ENCODE assay signal across 9 mouse cellular contexts in the genomic region with DNA sequence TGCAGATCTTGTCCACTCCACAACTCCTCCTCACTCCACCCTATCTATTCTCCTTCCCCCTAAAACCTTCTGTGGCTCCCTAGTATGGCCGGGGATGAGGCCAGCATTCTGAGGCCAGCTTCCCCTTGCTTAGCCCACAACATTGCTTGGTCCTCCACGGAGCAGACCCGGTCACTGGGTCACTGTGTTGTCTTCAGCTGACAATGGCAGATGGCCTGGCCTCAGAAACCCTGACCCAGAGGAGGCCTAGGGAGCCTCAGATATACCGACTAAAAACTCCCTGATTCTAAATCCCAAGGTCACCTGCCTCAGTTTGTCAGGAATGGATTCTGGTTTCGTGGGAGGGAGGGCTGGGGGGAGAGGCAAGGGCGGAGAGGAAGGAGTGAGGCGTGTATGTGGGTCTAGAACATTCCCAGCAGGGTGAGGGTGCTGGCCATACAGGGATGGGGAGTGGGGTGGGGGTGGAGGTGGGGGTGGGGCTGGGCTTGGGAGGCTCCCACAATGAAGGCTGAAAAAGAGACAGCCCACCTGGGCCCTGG. TPM values are rescaled to one million over a fixed set of nuclear protein-coding genes. Genes with fewer than 3 reads are reported as not detected.
DNase-seq lines count a peak whose midpoint lies in the region; ATAC-seq and TF ChIP-seq lines count a peak whose summit lies in the region.
"Had no signal": no experiment of that assay in that cellular context is flagged by ENCODE, and none has a peak within 500 bp of the region (broad histone marks: within the 10 kb centered on the region; RNA-seq: fewer than 3 reads in every experiment).

No protein-coding gene starts in this region.

- no peaks in the 10 kb centered on the region for H3K9me3 ChIP-seq in heart, embryonic 12.5 days (replicated peaks)
- no peaks in the 10 kb centered on the region for H3K9me3 ChIP-seq in heart, postnatal 0 days (replicated peaks; ENCODE audit: control insufficient read depth, low read length)

- H3K27ac ChIP-seq in heart, embryonic 12.5 days (ENCODE audit: poor library complexity, severe bottlenecking): peak overlapping the region; percentile 93
- peak overlapping the region; percentile 75 for H3K27ac ChIP-seq in heart, postnatal 0 days (ENCODE audit: low read depth)
- peak overlapping the region; percentile 86 for H3K27ac ChIP-seq in macrophage
- H3K27ac ChIP-seq: liver, embryonic 14.5 days had no signal

- H3K4me1 ChIP-seq in heart, embryonic 12.5 days (replicated peaks): peaks cover 65% of the 10 kb centered on the region
- peaks cover 22% of the 10 kb centered on the region for H3K4me1 ChIP-seq in heart, postnatal 0 days (ENCODE audit: control insufficient read depth, insufficient read depth)

- no peak for TF ChIP-seq CTCF in heart, postnatal 0 days (IDR thresholded peaks at IDR 0.05; ENCODE audit: low read depth)

- ATAC-seq in heart, embryonic 12.5 days (ENCODE audit: insufficient number of reproducible peaks, low FRiP score): no peak
- no peak for ATAC-seq in heart, postnatal 0 days (ENCODE audit: insufficient read depth, low read depth)

- H3K4me2 ChIP-seq in heart, embryonic 12.5 days: peak overlapping the region; percentile 53
- H3K4me2 ChIP-seq in heart, postnatal 0 days (ENCODE audit: low read depth, low read length): peak overlapping the region; percentile 30; the same call in 1 of the 2 replicates

- WGBS in heart, embryonic 12.5 days: 23% methylated on average over 7 of the region's 7 CpGs
- WGBS in heart, postnatal 0 days: 35% methylated on average over 7 of the region's 7 CpGs
- 82% methylated on average over 7 of the region's 7 CpGs for WGBS in macrophage (ENCODE audit: missing documents)

- H3K27me3 ChIP-seq in heart, embryonic 12.5 days (replicated peaks): peaks cover 5% of the 10 kb centered on the region; the same call in 1 of the 2 replicates
- H3K27me3 ChIP-seq in heart, postnatal 0 days (ENCODE audit: control insufficient read depth, insufficient read depth, low read length): no peaks in the 10 kb centered on the region

- H3K4me3 ChIP-seq in heart, embryonic 12.5 days: peak overlapping the region; percentile 19; the same call in 1 of the 2 replicates
- H3K4me3 ChIP-seq in heart, postnatal 0 days (ENCODE audit: low read depth, low read length): no peak overlapping the region
- H3K4me3 ChIP-seq in macrophage (ENCODE audit: inconsistent target): no peak overlapping the region

- peaks cover 80% of the 10 kb centered on the region for H3K36me3 ChIP-seq in heart, embryonic 12.5 days
- H3K36me3 ChIP-seq in heart, postnatal 0 days (replicated peaks; ENCODE audit: control insufficient read depth, insufficient read depth, low read length): peaks cover 77% of the 10 kb centered on the region
- peaks cover 31% of the 10 kb centered on the region; the same call in 1 of the 2 replicates for H3K36me3 ChIP-seq in macrophage (ENCODE audit: inconsistent target)

- no peak for TF ChIP-seq EP300 in heart, postnatal 0 days (IDR thresholded peaks at IDR 0.05; ENCODE audit: low read depth)

- no peak for DNase-seq in heart, postnatal 4 days
- peak; percentile 57 for DNase-seq in R1 (ENCODE audit: low read depth, low spot score)
- DNase-seq in heart, postnatal 0 days (ENCODE audit: low spot score): no peak
- DNase-seq in retina, postnatal 1 day: no peak
- no peak for DNase-seq in right cerebral cortex, adult 2 months (ENCODE audit: low spot score in 2 of 2)
- no peak for DNase-seq in layer of hippocampus, adult 9-11 months

- H3K9ac ChIP-seq in heart, embryonic 12.5 days: peak overlapping the region; percentile 61
- no peak overlapping the region for H3K9ac ChIP-seq in heart, postnatal 0 days (replicated peaks; ENCODE audit: low read depth, low read length)
- H3K9ac ChIP-seq: liver, embryonic 14.5 days had no signal

- peaks cover 80% of the 10 kb centered on the region for H3K79me2 ChIP-seq in macrophage (ENCODE audit: inconsistent target)

RNA-seq across cellular contexts. Expression of a gene that starts 9.4 kb away (rescaled TPM):
- 2.9 and 4.3 TPM in 2 replicates for polyA plus RNA-seq in heart, embryonic 12.5 days (2016; fragmentation: Nextera tagmentation; extraction: Ambion mirVana)
- 1 to 10 TPM; 1.9 to 2.4 TPM for total RNA-seq in heart, postnatal 4 days (2021)
- total RNA-seq in heart, postnatal 0 days (2014; rRNA removed; ENCODE audit: low replicate concordance): 6.6 and 7.8 TPM in 2 replicates
- polyA plus RNA-seq in heart, postnatal 0 days (2015; fragmentation: Nextera tagmentation; extraction: Ambion mirVana): 3.3 and 3.8 TPM in 2 replicates
- total RNA-seq in macrophage (2018; cell fraction: chromatin; rRNA removed): 1 to 10 TPM in 19 of 26 experiments, under 1 TPM in 2, not detected in 5; 0.62 to 6.3 (median 2.6) TPM
- total RNA-seq in macrophage (2018; cell fraction: cytosol; rRNA removed): 10 to 100 TPM in 25 of 26 experiments, 1 to 10 TPM in 1; 9.7 to 17.7 (median 13.3) TPM
- total RNA-seq in macrophage (2018; cell fraction: nucleus; rRNA removed): 10 to 100 TPM in 1 of 26 experiments, 1 to 10 TPM in 25; 1.4 to 11.8 (median 5.5) TPM
- polyA plus RNA-seq in macrophage (2018): 9.6 to 21.8 TPM (median 14.6 TPM) in 3 replicates

RNA-seq across cellular contexts. Expression of a gene that starts 13.5 kb away (rescaled TPM):
- polyA plus RNA-seq in heart, embryonic 12.5 days (2016; fragmentation: Nextera tagmentation; extraction: Ambion mirVana): 1.2 and 1.8 TPM in 2 replicates
- under 1 TPM; 0.72 to 0.98 TPM for total RNA-seq in heart, postnatal 4 days (2021)
- not detected in 2 replicates for total RNA-seq in heart, postnatal 0 days (2014; rRNA removed; ENCODE audit: low replicate concordance)
- 0.45 and 0.70 TPM in 2 replicates for polyA plus RNA-seq in heart, postnatal 0 days (2015; fragmentation: Nextera tagmentation; extraction: Ambion mirVana)
- total RNA-seq in macrophage (2018; cell fraction: chromatin; rRNA removed): 1 to 10 TPM in 17 of 26 experiments, not detected in 9; 1.1 to 5.7 (median 2.3) TPM
- total RNA-seq in macrophage (2018; cell fraction: cytosol; rRNA removed): 1 to 10 TPM in 1 of 26 experiments, under 1 TPM in 7, not detected in 18; 0.22 to 1.1 (median 0.36) TPM
- 1 to 10 TPM in 9 of 26 experiments, under 1 TPM in 1, not detected in 16; 0.63 to 8.6 (median 2.8) TPM for total RNA-seq in macrophage (2018; cell fraction: nucleus; rRNA removed)
- polyA plus RNA-seq in macrophage (2018): 0.57 TPM in 1 of 3 replicates, not detected in the others

RNA-seq across cellular contexts. Expression of a gene that starts 18.0 kb away (rescaled TPM):
- polyA plus RNA-seq in heart, embryonic 12.5 days (2016; fragmentation: Nextera tagmentation; extraction: Ambion mirVana): 1.9 and 2.2 TPM in 2 replicates
- under 1 TPM; 0.55 to 0.70 TPM for total RNA-seq in heart, postnatal 4 days (2021)
- total RNA-seq in heart, postnatal 0 days (2014; rRNA removed; ENCODE audit: low replicate concordance): 0.11 TPM in 1 of 2 replicates, not detected in the other
- polyA plus RNA-seq in heart, postnatal 0 days (2015; fragmentation: Nextera tagmentation; extraction: Ambion mirVana): 0.43 and 1.1 TPM in 2 replicates
- total RNA-seq in macrophage (2018; cell fraction: chromatin; rRNA removed): 1 to 10 TPM in 22 of 26 experiments, under 1 TPM in 3, not detected in 1; 0.38 to 4.3 (median 2.4) TPM
- total RNA-seq in macrophage (2018; cell fraction: cytosol; rRNA removed): 1 to 10 TPM in 1 of 26 experiments, under 1 TPM in 25; 0.15 to 1.2 (median 0.53) TPM
- total RNA-seq in macrophage (2018; cell fraction: nucleus; rRNA removed): 1 to 10 TPM in 25 of 26 experiments, under 1 TPM in 1; 0.81 to 7.0 (median 2.7) TPM
- polyA plus RNA-seq in macrophage (2018): 0.07 to 1.0 TPM (median 0.46 TPM) in 3 replicates

RNA-seq across cellular contexts. Expression of a gene that starts 18.1 kb away (rescaled TPM):
- 66.7 and 66.9 TPM in 2 replicates for polyA plus RNA-seq in heart, embryonic 12.5 days (2016; fragmentation: Nextera tagmentation; extraction: Ambion mirVana)
- 10 to 100 TPM; 52.9 to 55.9 TPM for total RNA-seq in heart, postnatal 4 days (2021)
- total RNA-seq in heart, postnatal 0 days (2014; rRNA removed; ENCODE audit: low replicate concordance): 123 and 139 TPM in 2 replicates
- 75.2 and 77.6 TPM in 2 replicates for polyA plus RNA-seq in heart, postnatal 0 days (2015; fragmentation: Nextera tagmentation; extraction: Ambion mirVana)
- total RNA-seq in macrophage (2018; cell fraction: chromatin; rRNA removed): 10 to 100 TPM in 20 of 26 experiments, 1 to 10 TPM in 6; 5.0 to 26.5 (median 14.1) TPM
- 10 to 100 TPM; 21.6 to 41.1 (median 29.6) TPM for total RNA-seq in macrophage (2018; cell fraction: cytosol; rRNA removed)
- total RNA-seq in macrophage (2018; cell fraction: nucleus; rRNA removed): 10 to 100 TPM in 24 of 26 experiments, 1 to 10 TPM in 2; 9.0 to 30.8 (median 16.6) TPM
- 21.0 to 48.1 TPM (median 32.0 TPM) in 3 replicates for polyA plus RNA-seq in macrophage (2018)

RNA-seq across cellular contexts. Expression of a gene that starts 24.0 kb away (rescaled TPM):
- 96.4 and 99.5 TPM in 2 replicates for polyA plus RNA-seq in heart, embryonic 12.5 days (2016; fragmentation: Nextera tagmentation; extraction: Ambion mirVana)
- 10 to 100 TPM; 55.4 to 56.8 TPM for total RNA-seq in heart, postnatal 4 days (2021)
- total RNA-seq in heart, postnatal 0 days (2014; rRNA removed; ENCODE audit: low replicate concordance): 47.6 and 53.9 TPM in 2 replicates
- polyA plus RNA-seq in heart, postnatal 0 days (2015; fragmentation: Nextera tagmentation; extraction: Ambion mirVana): 45.8 and 48.4 TPM in 2 replicates
- 10 to 100 TPM; 37.1 to 93.5 (median 67.0) TPM for total RNA-seq in macrophage (2018; cell fraction: chromatin; rRNA removed)
- 10 to 100 TPM; 14.6 to 29.0 (median 20.0) TPM for total RNA-seq in macrophage (2018; cell fraction: cytosol; rRNA removed)
- total RNA-seq in macrophage (2018; cell fraction: nucleus; rRNA removed): 10 to 100 TPM; 20.2 to 46.0 (median 34.3) TPM
- 12.9 to 17.0 TPM (median 15.3 TPM) in 3 replicates for polyA plus RNA-seq in macrophage (2018)
